8 mouse cellular contexts compared by ENCODE assay signal in the genomic region with DNA sequence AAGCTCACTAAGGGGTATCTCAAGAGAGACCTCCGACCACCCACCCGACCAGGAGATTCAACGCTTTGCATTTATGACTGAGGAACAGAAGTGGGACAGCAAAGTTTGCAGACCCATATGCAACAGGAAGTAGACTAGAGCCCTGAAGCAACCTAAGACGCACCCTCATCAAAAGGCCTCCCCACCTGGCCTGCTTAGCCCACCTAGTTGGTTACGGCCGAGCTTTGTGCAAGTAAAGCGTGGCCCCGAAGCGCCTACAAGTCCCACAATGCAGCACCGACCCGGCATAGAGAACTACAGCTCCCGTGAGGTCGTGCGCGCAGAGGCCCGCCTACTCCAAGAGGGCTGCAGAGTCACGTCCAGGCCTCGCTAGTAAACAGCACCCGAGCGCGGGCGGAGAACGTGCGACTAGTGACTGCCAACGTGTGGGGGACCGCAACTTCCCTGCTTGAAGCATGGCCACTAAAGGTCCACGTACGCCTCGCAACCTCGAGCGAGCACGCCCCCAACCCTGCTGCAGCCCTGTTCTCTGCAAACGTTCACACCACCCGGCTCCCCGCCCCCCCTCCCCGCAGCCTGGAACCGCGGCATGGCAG. TPM values are rescaled to one million over a fixed set of nuclear protein-coding genes. Genes with fewer than 3 reads are reported as not detected.
A peak's percentile ranks its signal among the peaks of the same experiment; 100 is the strongest.
DNase-seq lines count a peak whose midpoint lies in the region; ATAC-seq and TF ChIP-seq lines count a peak whose summit lies in the region.

No protein-coding gene starts in this region.

- H3K36me3 ChIP-seq in forebrain, embryonic 13.5 days (ENCODE audit: poor library complexity, severe bottlenecking) = no peaks in the 10 kb centered on the region
- no peaks in the 10 kb centered on the region for H3K36me3 ChIP-seq in liver, embryonic 16.5 days (ENCODE audit: control insufficient read depth, insufficient read depth)
- H3K36me3 ChIP-seq in neural tube, embryonic 12.5 days = no peaks in the 10 kb centered on the region; the same call in 1 of the 2 replicates
- no peaks in the 10 kb centered on the region for H3K36me3 ChIP-seq in stomach, postnatal 0 days (ENCODE audit: control insufficient read depth, insufficient read depth, low read length)

- TF ChIP-seq CTCF in stomach, postnatal 0 days (IDR thresholded peaks at IDR 0.05; ENCODE audit: low read depth) = no peak

- peak overlapping the region; percentile 73 for H3K4me3 ChIP-seq in forebrain, embryonic 13.5 days
- H3K4me3 ChIP-seq in liver, embryonic 16.5 days (ENCODE audit: low read depth, low read length) = peak overlapping the region; percentile 77
- H3K4me3 ChIP-seq in neural tube, embryonic 12.5 days = peak overlapping the region; percentile 74
- H3K4me3 ChIP-seq in stomach, postnatal 0 days (ENCODE audit: low read depth, low read length) = peak overlapping the region; percentile 75

- peaks cover 23% of the 10 kb centered on the region for H3K4me1 ChIP-seq in forebrain, embryonic 13.5 days
- peaks cover 58% of the 10 kb centered on the region for H3K4me1 ChIP-seq in liver, embryonic 16.5 days (ENCODE audit: control insufficient read depth, low read depth, low read length)
- peaks cover 22% of the 10 kb centered on the region for H3K4me1 ChIP-seq in neural tube, embryonic 12.5 days
- H3K4me1 ChIP-seq in stomach, postnatal 0 days (replicated peaks; ENCODE audit: control insufficient read depth, insufficient read depth) = peaks cover 5% of the 10 kb centered on the region; the same call in 1 of the 2 replicates

- peak overlapping the region; percentile 92 for H3K27ac ChIP-seq in forebrain, embryonic 13.5 days
- peak overlapping the region; percentile 91 for H3K27ac ChIP-seq in liver, embryonic 16.5 days (ENCODE audit: low read length)
- H3K27ac ChIP-seq in neural tube, embryonic 12.5 days = peak overlapping the region; percentile 77
- peak overlapping the region; percentile 95 for H3K27ac ChIP-seq in stomach, postnatal 0 days (replicated peaks)

- H3K4me2 ChIP-seq in forebrain, embryonic 13.5 days = peak overlapping the region; percentile 89
- H3K4me2 ChIP-seq in liver, embryonic 16.5 days (ENCODE audit: low read depth, low read length) = peak overlapping the region; percentile 100
- peak overlapping the region; percentile 87 for H3K4me2 ChIP-seq in neural tube, embryonic 12.5 days (replicated peaks)
- H3K4me2 ChIP-seq in stomach, postnatal 0 days (replicated peaks; ENCODE audit: low read depth) = peak overlapping the region; percentile 94

- H3K27me3 ChIP-seq in forebrain, embryonic 13.5 days = no peaks in the 10 kb centered on the region
- no peaks in the 10 kb centered on the region for H3K27me3 ChIP-seq in liver, embryonic 16.5 days (ENCODE audit: control insufficient read depth, insufficient read depth, low read depth, low read length)
- no peaks in the 10 kb centered on the region for H3K27me3 ChIP-seq in neural tube, embryonic 12.5 days (replicated peaks)
- no peaks in the 10 kb centered on the region for H3K27me3 ChIP-seq in stomach, postnatal 0 days (ENCODE audit: control insufficient read depth, insufficient read depth, low read length)

- intact Hi-C loops in heart, postnatal 10 days (cut with DNase I) = no loop called here

- TF ChIP-seq EP300 in stomach, postnatal 0 days (optimal IDR thresholded peaks at IDR 0.05) = no peak

- H3K9me3 ChIP-seq in forebrain, embryonic 13.5 days (replicated peaks) = no peaks in the 10 kb centered on the region
- no peaks in the 10 kb centered on the region for H3K9me3 ChIP-seq in liver, embryonic 16.5 days (replicated peaks; ENCODE audit: control insufficient read depth, low read length)
- H3K9me3 ChIP-seq in neural tube, embryonic 12.5 days = no peaks in the 10 kb centered on the region
- H3K9me3 ChIP-seq in stomach, postnatal 0 days (ENCODE audit: control insufficient read depth, low read length) = no peaks in the 10 kb centered on the region

- DNase-seq in ES-CJ7 (ENCODE audit: low read depth, low spot score) = peak; percentile 96
- peak; percentile 93 for DNase-seq in heart, postnatal 10 days
- DNase-seq in large intestine, adult 2 months (ENCODE audit: low read depth, low spot score) = peak; percentile 73
- peak; percentile 93 for DNase-seq in stomach, postnatal 0 days (ENCODE audit: low spot score)

- ATAC-seq in cerebellum, adult (ENCODE audit: insufficient number of reproducible peaks, low FRiP score, low TSS enrichment) = peak; percentile 90
- ATAC-seq in forebrain, embryonic 13.5 days = peak; percentile 95
- ATAC-seq in liver, embryonic 16.5 days (ENCODE audit: low read depth) = peak; percentile 91
- peak; percentile 94 for ATAC-seq in neural tube, embryonic 12.5 days (ENCODE audit: low FRiP score, low read depth)
- ATAC-seq in stomach, postnatal 0 days (ENCODE audit: low FRiP score, low TSS enrichment) = peak; percentile 86

- under 1% methylated on average over 35 of the region's 38 CpGs for WGBS in forebrain, embryonic 13.5 days
- WGBS in large intestine, adult 2 months = under 1% methylated on average over 38 of the region's 38 CpGs
- under 1% methylated on average over 38 of the region's 38 CpGs for whole genome bisulfite sequencing in liver, embryonic 16.5 days (ENCODE audit: insufficient replicate concordance)
- 0% methylated on average over 38 of the region's 38 CpGs for whole genome bisulfite sequencing in neural tube, embryonic 12.5 days
- under 1% methylated on average over 38 of the region's 38 CpGs for WGBS in stomach, postnatal 0 days

- peak overlapping the region; percentile 75 for H3K9ac ChIP-seq in forebrain, embryonic 13.5 days
- H3K9ac ChIP-seq in liver, embryonic 16.5 days (ENCODE audit: low read depth, low read length) = peak overlapping the region; percentile 80
- H3K9ac ChIP-seq in neural tube, embryonic 12.5 days = peak overlapping the region; percentile 79
- H3K9ac ChIP-seq in stomach, postnatal 0 days (ENCODE audit: low read length) = peak overlapping the region; percentile 80

RNA-seq across cellular contexts. Expression of gene Tfap4, which starts 1.2 kb away (rescaled TPM):
- 15.7 and 17.3 TPM in 2 replicates for polyA plus RNA-seq in forebrain, embryonic 13.5 days (2015; fragmentation: Nextera tagmentation; extraction: Ambion mirVana)
- 1 to 10 TPM; 4.1 to 4.3 TPM for total RNA-seq in heart, postnatal 10 days (2021)
- polyA plus RNA-seq in large intestine, adult 2 months (2012; rRNA removed) = 11.1 and 13.2 TPM in 2 replicates
- 4.7 and 4.8 TPM in 2 replicates for polyA plus RNA-seq in liver, embryonic 16.5 days (2015; fragmentation: Nextera tagmentation; extraction: Ambion mirVana)
- polyA plus RNA-seq in neural tube, embryonic 12.5 days (2016; fragmentation: Nextera tagmentation; extraction: Ambion mirVana) = 13.5 and 14.2 TPM in 2 replicates
- 8.9 and 10.6 TPM in 2 replicates for polyA plus RNA-seq in stomach, postnatal 0 days (2015; fragmentation: Nextera tagmentation; extraction: Ambion mirVana)

RNA-seq across cellular contexts. Expression of gene Srl, which starts 16.9 kb away (rescaled TPM):
- 25.2 and 30.2 TPM in 2 replicates for polyA plus RNA-seq in forebrain, embryonic 13.5 days (2015; fragmentation: Nextera tagmentation; extraction: Ambion mirVana)
- 1,000 to 10,000 TPM; 1,081 to 1,153 TPM for total RNA-seq in heart, postnatal 10 days (2021)
- polyA plus RNA-seq in large intestine, adult 2 months (2012; rRNA removed) = 2.9 and 3.3 TPM in 2 replicates
- polyA plus RNA-seq in liver, embryonic 16.5 days (2015; fragmentation: Nextera tagmentation; extraction: Ambion mirVana) = 2.9 and 4.4 TPM in 2 replicates
- polyA plus RNA-seq in neural tube, embryonic 12.5 days (2016; fragmentation: Nextera tagmentation; extraction: Ambion mirVana) = 30.2 and 33.2 TPM in 2 replicates
- 2.8 and 3.1 TPM in 2 replicates for polyA plus RNA-seq in stomach, postnatal 0 days (2015; fragmentation: Nextera tagmentation; extraction: Ambion mirVana)

RNA-seq across cellular contexts. Expression of gene Glis2, which starts 36.0 kb away (rescaled TPM):
- polyA plus RNA-seq in forebrain, embryonic 13.5 days (2015; fragmentation: Nextera tagmentation; extraction: Ambion mirVana) = 16.7 and 19.4 TPM in 2 replicates
- 10 to 100 TPM; 27.6 to 34.5 TPM for total RNA-seq in heart, postnatal 10 days (2021)
- polyA plus RNA-seq in large intestine, adult 2 months (2012; rRNA removed) = 8.1 TPM in 2 replicates
- polyA plus RNA-seq in liver, embryonic 16.5 days (2015; fragmentation: Nextera tagmentation; extraction: Ambion mirVana) = 2.1 and 2.5 TPM in 2 replicates
- polyA plus RNA-seq in neural tube, embryonic 12.5 days (2016; fragmentation: Nextera tagmentation; extraction: Ambion mirVana) = 36.5 and 36.7 TPM in 2 replicates
- polyA plus RNA-seq in stomach, postnatal 0 days (2015; fragmentation: Nextera tagmentation; extraction: Ambion mirVana) = 11.6 and 11.7 TPM in 2 replicates

Comparison
In these comparisons a context has a peak if more than half of its experiments do, and no peak if none do; other contexts are left out.
1. Peak in every context shown above with its lines: DNase-seq, ATAC-seq, H3K4me3 ChIP-seq and H3K27ac ChIP-seq.